Mouse (Mus musculus) heart, embryonic 15.5 days (tissue): Measurements from ENCODE around the gene Slc6a15. TPM values are rescaled to one million over a fixed set of nuclear protein-coding genes. Genes with fewer than 3 reads are reported as not detected.

Experiments used
- ATAC-seq: fragments of 200-750 bp; cut with Nextera tagmentation; replicated peaks from 2 replicates; pipeline ENCODE4 v1.8.0; 2017; ENCODE audit warnings: low read depth, moderate TSS enrichment; ENCODE audit not compliant: insufficient number of reproducible peaks, insufficient read depth, low FRiP score
- H3K27ac ChIP-seq: fragments of 300-500 bp; sonication (generic); 2 replicates; pipeline ENCODE4 v1.5.1; 2015; ENCODE audit warnings: mild to moderate bottlenecking, inconsistent platforms
- H3K27me3 ChIP-seq: fragments of 300-500 bp; sonication (generic); 2 replicates; pipeline ENCODE4 v1.6.1; 2015; ENCODE audit warnings: inconsistent platforms
- H3K36me3 ChIP-seq: fragments of 300-500 bp; sonication (generic); 2 replicates; pipeline ENCODE4 v1.6.1; 2015; ENCODE audit warnings: mild to moderate bottlenecking, inconsistent platforms
- H3K4me1 ChIP-seq: fragments of 300-500 bp; sonication (generic); replicated peaks from 2 replicates; pipeline ENCODE4 v1.6.1; 2015; ENCODE audit warnings: inconsistent platforms
- H3K4me2 ChIP-seq: fragments of 300-500 bp; sonication (generic); 2 replicates; pipeline ENCODE4 v1.6.1; 2015; ENCODE audit warnings: inconsistent platforms, mild to moderate bottlenecking, moderate library complexity
- H3K4me3 ChIP-seq: fragments of 300-500 bp; sonication (generic); 2 replicates; pipeline ENCODE4 v1.5.1; 2015; ENCODE audit warnings: mild to moderate bottlenecking, inconsistent platforms
- H3K9ac ChIP-seq: fragments of 300-500 bp; sonication (generic); 2 replicates; pipeline ENCODE4 v1.6.1; 2015; ENCODE audit warnings: mild to moderate bottlenecking, inconsistent platforms
- H3K9me3 ChIP-seq: fragments of 300-500 bp; sonication (generic); replicated peaks from 2 replicates; pipeline ENCODE4 v1.6.1; 2016; ENCODE audit warnings: inconsistent platforms
- WGBS: fragments of 180-500 bp; shearing (Covaris S2); methylation state at CpG from one replicate; pipeline ENCODE4 v1.1.7; 2015; ENCODE audit warnings: mixed read lengths; 5-methylcytosine and 5-hydroxymethylcytosine counted together
- polyA plus RNA-seq: library from polyadenylated mRNA; unstranded; fragments of >200 nt; fragmentation: Nextera tagmentation; extraction: Ambion mirVana; gene quantifications from 2 replicates; pipeline ENCODE4 v1.2.1, GENCODE M21; 2015

Slc6a15 gene
- polyA plus RNA-seq = 0.47 and 1.2 TPM in 2 replicates

DNA sequence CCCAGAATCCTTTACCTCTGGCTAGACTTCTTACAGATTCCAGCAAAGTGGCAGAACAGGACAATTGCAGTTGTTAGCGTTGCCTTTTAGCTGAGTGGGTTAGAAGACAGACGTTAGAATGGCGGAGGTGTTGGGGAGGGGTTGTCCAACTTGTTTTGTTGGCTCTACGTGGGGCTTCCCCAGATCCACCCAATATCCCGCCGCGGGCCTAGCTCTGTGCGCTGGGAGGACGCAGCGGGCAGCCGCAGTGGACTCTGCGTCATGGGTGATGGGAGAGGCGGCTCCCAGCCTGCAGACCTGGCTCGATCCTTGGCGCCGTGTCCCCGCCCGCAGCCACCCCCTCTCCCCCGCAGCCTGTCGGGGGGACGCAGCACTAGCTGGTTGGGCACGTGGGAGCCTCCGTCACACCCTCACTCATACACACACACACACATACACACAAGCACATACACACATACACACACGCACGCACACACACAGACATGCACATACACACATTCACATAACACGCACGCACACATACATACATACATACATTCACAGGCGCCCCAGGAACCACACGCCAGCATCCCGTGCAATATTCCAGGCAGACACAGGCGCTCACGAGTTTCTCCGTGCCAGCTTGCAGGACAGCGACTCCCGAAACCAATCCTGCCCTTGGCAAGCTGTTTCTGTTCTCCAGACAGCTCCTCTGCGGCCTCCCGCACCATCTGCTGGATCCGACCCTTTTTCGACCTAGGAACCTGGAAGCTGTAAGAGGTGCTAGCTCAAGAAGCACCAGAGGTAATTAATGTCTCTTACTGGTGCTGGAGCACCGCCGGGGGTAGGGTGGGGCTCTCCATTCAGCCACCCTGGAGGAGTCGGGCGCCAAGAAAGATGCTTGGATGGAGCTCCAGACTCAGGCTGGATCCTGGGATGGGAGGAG, at the start of gene Slc6a15:
Slc6a15 (plus strand) TSS at position 413 of the 925 bp plus-strand sequence.
- H3K9ac ChIP-seq = peak within 1 kb of the TSS; percentile 25
- no peak within 1 kb of the TSS for H3K27ac ChIP-seq
- H3K36me3 ChIP-seq = no peaks in the 10 kb centered on the region
- peaks cover 2% of the 10 kb centered on the region; the same call in 1 of the 2 replicates for H3K27me3 ChIP-seq
- peak; percentile 67 for ATAC-seq
- no peaks in the 10 kb centered on the region for H3K9me3 ChIP-seq
- H3K4me1 ChIP-seq = peaks cover 16% of the 10 kb centered on the region
- peak within 1 kb of the TSS; percentile 54 for H3K4me3 ChIP-seq
- under 1% methylated on average over 43 of the region's 43 CpGs for WGBS
- H3K4me2 ChIP-seq = peak within 1 kb of the TSS; percentile 95

DNA sequence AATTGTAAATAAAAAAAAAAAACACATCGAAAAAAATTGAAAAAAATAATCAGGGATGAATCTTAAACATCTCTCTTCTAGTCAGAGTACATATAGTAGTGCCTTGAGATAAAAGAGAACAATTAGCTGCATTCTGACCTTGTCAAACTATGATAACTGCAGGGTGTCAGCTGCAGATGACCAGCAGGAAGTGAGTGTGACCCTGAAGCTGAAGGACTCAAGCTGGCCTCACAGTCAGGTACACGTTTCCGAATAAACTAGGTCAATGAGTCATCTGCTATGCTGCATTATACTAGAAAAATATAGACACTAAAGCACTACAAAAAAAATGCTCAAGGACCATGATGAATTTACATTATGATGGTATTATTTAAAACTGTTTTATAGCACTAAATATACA, 45.6 kb upstream of the Slc6a15 start:
- no peaks in the 10 kb centered on the region for H3K36me3 ChIP-seq
- H3K4me1 ChIP-seq = no peaks in the 10 kb centered on the region
- H3K4me2 ChIP-seq = no peak overlapping the region
- H3K9ac ChIP-seq = no peak overlapping the region
- ATAC-seq = no peak
- WGBS = 50% methylated on average over 3 of the region's 3 CpGs
- H3K27me3 ChIP-seq = no peaks in the 10 kb centered on the region
- no peak overlapping the region for H3K4me3 ChIP-seq
- no peak overlapping the region for H3K27ac ChIP-seq
- no peaks in the 10 kb centered on the region for H3K9me3 ChIP-seq

DNA sequence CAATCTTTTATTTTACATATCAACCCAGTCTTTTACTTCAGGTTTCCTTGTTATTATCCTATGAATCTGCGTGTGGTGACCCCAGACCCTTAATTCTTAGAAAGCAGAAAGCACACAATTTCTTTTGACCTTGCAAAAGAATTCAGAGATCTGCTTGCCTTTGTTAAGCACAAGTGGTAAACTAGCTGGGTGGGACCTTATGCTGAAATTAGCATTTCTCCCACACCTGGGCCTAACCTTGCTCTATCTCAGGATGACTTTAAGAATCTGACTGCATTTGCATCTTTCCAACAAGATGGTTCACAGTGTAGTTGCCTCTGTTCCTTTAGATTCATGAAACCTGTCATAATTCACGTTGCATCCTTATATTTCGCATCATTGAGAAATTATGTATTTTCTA, 44.2 kb upstream of the Slc6a15 start:
- no peak for ATAC-seq

DNA sequence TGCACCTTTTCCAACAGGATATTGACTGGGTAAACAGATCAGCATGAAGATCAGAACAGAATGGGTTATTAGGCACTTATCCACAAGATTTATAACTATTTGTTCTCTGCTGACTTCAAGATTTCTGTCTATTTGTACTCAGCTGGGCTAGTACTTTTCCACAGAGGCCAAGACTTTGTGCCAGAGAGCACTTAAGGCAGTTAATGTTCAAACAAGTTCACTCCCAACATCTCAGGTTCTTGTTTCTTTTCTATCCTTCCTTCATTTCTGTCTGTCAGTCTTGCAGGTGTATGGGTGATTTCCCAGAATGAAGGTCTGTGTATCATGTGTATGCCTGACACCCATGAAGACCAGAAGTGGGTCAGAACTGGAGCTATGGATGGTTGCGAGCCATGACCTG, 33.3 kb upstream of the Slc6a15 start:
- ATAC-seq = no peak
- WGBS = 92% methylated on average over 1 of the region's 1 CpGs
- Histone ChIP-seq H3K9ac (no peak overlapping the region), H3K4me1 (no peaks in the 10 kb centered on the region), H3K27me3 (no peaks in the 10 kb centered on the region), H3K27ac (no peak overlapping the region), H3K36me3 (no peaks in the 10 kb centered on the region), H3K4me2 (no peak overlapping the region), H3K9me3 (no peaks in the 10 kb centered on the region), H3K4me3 (no peak overlapping the region)

More for the DNA sequence above, 44.2 kb upstream of the Slc6a15 start:
- Histone ChIP-seq H3K4me3 (no peak overlapping the region), H3K27ac (no peak overlapping the region), H3K9ac (no peak overlapping the region), H3K4me2 (no peak overlapping the region), H3K9me3 (no peaks in the 10 kb centered on the region), H3K4me1 (no peaks in the 10 kb centered on the region), H3K36me3 (no peaks in the 10 kb centered on the region), H3K27me3 (no peaks in the 10 kb centered on the region)
- 75% methylated on average over 3 of the region's 3 CpGs for WGBS

DNA sequence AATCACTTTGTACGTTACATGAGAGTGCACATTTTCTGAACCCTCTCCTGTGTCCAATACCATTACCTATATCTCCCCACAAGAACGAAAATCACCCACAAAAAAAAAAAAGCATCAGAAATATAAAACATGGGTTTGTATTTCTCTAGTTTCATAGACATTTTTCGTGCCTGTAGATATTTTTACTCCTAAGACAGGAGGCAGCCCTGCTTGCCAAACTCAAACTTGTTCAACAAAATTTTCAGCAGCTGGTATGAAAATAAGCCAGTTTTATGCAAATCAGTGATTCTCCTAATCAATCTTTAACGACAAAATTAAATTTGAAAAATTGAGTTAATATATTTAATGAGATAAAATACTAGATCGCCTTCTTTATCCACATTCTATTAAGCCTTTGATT, 27.7 kb upstream of the Slc6a15 start:
- ATAC-seq = no peak
- Histone ChIP-seq H3K4me1 (no peaks in the 10 kb centered on the region), H3K9me3 (no peaks in the 10 kb centered on the region), H3K27ac (no peak overlapping the region), H3K4me2 (no peak overlapping the region), H3K36me3 (no peaks in the 10 kb centered on the region), H3K27me3 (no peaks in the 10 kb centered on the region), H3K4me3 (no peak overlapping the region), H3K9ac (no peak overlapping the region)
- WGBS = 72% methylated on average over 5 of the region's 5 CpGs

DNA sequence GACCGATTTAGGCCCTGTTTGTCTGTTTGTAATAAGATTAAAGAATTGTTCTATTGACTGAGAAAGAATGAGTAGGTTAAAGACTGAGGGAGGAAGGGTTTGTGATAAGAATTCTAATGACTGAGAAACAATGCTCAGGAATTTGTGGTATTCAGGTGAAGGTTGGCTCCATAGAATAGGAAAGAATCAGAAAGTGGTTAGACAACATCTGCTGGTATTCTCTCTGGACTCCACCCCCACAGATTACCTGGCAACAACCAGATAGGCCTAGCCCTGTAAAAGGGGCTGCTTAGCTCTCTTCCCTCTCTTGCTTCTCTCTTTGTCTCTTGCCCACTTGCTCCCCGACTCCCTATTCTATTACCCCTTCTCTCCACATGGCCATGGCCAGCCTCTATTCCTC, 20.8 kb upstream of the Slc6a15 start:
- no peaks in the 10 kb centered on the region for H3K27me3 ChIP-seq
- no peak for ATAC-seq
- H3K36me3 ChIP-seq = no peaks in the 10 kb centered on the region
- no peaks in the 10 kb centered on the region for H3K9me3 ChIP-seq
- H3K4me3 ChIP-seq = no peak overlapping the region
- H3K4me2 ChIP-seq = no peak overlapping the region
- WGBS = 58% methylated on average over 2 of the region's 2 CpGs
- no peak overlapping the region for H3K27ac ChIP-seq
- no peak overlapping the region for H3K9ac ChIP-seq
- H3K4me1 ChIP-seq = no peaks in the 10 kb centered on the region

DNA sequence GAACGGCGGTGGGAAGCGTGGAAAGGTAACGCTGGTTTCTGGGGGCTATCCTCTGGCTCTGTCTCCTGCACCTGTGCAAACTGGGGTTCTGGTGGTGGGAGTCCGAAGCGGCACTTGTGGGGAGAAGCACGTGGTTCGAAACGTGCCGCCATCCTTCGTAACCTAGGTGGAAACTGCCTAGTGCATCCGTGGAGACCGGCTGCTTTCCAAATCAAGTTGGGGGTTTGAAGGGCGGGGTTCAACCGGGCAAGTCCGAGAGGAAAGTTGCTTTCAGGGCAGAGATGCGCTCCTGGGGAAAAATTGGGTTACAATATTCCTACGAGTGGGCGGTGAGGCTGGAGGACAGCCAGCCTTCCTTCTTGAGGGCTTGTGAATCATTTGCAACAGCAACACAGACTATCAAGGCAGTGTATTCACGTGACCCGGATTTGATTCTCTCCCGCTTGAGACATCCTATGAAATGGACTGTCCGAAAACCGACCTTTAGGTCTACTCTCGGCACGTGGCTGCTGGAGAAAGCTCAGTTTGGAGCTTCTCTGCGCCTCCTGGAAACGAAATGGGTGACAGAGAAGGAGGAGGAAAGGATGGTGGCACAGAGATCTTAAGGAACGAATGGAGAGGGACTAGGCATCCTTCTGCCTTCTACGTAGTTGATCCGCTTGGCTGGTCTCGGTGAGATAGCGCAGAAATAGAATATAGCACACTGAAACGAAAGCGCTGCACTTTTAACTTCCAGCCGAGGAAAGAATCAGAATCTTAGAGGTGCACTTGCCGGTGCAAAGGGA, 905 bp downstream of the Slc6a15 start:
- peak overlapping the region; percentile 16 for H3K9ac ChIP-seq
- peak overlapping the region; percentile 54 for H3K4me3 ChIP-seq
- under 1% methylated on average over 37 of the region's 37 CpGs for WGBS
- peaks cover 2% of the 10 kb centered on the region; the same call in 1 of the 2 replicates for H3K27me3 ChIP-seq
- H3K27ac ChIP-seq = no peak overlapping the region
- no peaks in the 10 kb centered on the region for H3K36me3 ChIP-seq
- peak overlapping the region; percentile 95 for H3K4me2 ChIP-seq
- H3K4me1 ChIP-seq = peaks cover 16% of the 10 kb centered on the region
- H3K9me3 ChIP-seq = no peaks in the 10 kb centered on the region
- peak; percentile 35 for ATAC-seq

DNA sequence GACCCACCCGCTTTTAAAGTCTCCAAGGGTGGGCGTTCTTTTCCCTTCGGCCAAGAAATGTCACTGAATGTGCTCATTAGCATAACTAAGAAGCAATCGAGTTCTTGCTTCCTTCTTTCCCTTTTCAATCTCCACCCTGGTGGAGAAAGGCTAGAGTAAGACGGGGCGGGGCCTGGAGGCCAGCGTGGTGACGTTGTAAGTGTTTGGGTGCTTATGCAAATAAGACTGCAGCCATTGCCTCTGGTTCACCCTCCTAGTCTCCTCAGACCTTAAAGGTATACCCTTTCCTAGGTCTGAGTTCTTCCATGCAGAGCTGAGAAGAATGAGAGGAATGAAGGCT, 1.5 kb downstream of the Slc6a15 start:
- H3K4me2 ChIP-seq = peak overlapping the region; percentile 95
- peak overlapping the region; percentile 16 for H3K9ac ChIP-seq

DNA sequence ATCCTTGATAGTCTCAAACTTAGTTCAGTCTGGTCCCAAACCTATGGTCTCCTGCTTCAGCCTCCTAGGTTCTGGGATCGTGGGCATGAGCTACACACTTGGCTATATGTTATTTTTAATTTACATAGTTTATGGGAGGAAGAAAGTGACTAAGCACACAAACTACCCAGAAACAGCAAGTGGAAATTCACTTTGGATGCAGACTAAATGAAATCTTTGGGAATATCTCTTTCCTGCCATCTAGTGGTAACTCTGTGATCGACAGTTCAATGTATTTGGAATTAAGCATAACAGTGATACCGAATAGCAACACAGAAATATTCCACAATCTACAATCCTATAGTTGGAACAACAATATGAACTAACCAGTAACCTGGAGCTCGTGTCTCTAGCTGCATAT, 34.6 kb downstream of the Slc6a15 start:
- 18% methylated on average over 4 of the region's 4 CpGs for WGBS
- no peak for ATAC-seq
- H3K9ac ChIP-seq = no peak overlapping the region

More for the DNA sequence above, 1.5 kb downstream of the Slc6a15 start:
- no peaks in the 10 kb centered on the region for H3K9me3 ChIP-seq
- H3K4me1 ChIP-seq = peaks cover 16% of the 10 kb centered on the region
- no peaks in the 10 kb centered on the region for H3K36me3 ChIP-seq
- no peak; the same call in 1 of the 2 replicates for ATAC-seq
- under 1% methylated on average over 8 of the region's 8 CpGs for WGBS
- peak overlapping the region; percentile 54 for H3K4me3 ChIP-seq
- H3K27me3 ChIP-seq = peaks cover 2% of the 10 kb centered on the region; the same call in 1 of the 2 replicates
- H3K27ac ChIP-seq = no peak overlapping the region

DNA sequence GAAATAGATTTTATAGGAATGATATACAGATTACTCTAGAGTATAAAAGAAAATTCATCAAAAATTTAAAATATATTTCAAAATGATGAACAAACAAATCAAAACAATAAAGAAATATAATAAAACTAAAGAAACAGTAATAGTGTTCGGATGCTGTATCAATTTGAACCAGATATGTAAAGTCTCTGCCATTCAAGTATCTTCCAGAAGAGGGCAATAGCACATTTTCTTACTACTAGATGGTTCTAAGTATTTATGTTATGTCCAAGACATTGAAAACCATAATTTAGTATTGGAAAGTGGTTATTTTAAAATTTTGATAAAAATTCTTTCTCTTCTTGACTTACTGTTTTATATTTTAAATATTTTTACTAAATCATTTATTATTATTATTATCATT, 60.1 kb downstream of the Slc6a15 start:
- no peak overlapping the region for H3K27ac ChIP-seq
- no peaks in the 10 kb centered on the region for H3K4me1 ChIP-seq
- H3K36me3 ChIP-seq = no peaks in the 10 kb centered on the region
- H3K27me3 ChIP-seq = no peaks in the 10 kb centered on the region
- WGBS = 63% methylated on average over 1 of the region's 1 CpGs
- no peaks in the 10 kb centered on the region for H3K9me3 ChIP-seq
- H3K4me2 ChIP-seq = no peak overlapping the region
- H3K4me3 ChIP-seq = no peak overlapping the region
- ATAC-seq = no peak
- H3K9ac ChIP-seq = no peak overlapping the region

More for the DNA sequence above, 34.6 kb downstream of the Slc6a15 start:
- Histone ChIP-seq H3K4me1 (no peaks in the 10 kb centered on the region), H3K36me3 (no peaks in the 10 kb centered on the region), H3K27me3 (no peaks in the 10 kb centered on the region), H3K4me3 (no peak overlapping the region), H3K27ac (no peak overlapping the region), H3K9me3 (no peaks in the 10 kb centered on the region), H3K4me2 (no peak overlapping the region)

DNA sequence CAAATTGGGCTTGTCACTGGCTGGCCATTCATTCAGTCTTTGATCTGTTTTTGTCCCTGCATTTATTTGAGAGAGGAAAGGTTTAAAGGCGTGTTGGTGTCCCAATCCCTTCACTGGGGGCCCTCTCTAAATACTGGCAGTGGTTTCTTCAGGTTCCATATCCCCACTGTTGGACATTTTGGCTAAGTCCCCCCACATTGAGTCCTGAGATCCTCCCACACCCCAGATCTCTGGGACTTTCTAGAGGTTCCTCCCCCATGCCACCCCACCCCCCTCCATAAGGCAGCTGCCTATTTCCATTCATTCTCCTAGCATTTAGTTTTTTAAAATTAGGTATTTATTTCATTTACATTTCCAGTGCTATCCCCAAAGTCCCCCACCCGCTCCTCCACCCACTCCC, 75.0 kb downstream of the Slc6a15 start:
- H3K36me3 ChIP-seq = no peaks in the 10 kb centered on the region
- H3K27me3 ChIP-seq = no peaks in the 10 kb centered on the region
- no peaks in the 10 kb centered on the region for H3K4me1 ChIP-seq
- 85% methylated on average over 2 of the region's 2 CpGs for WGBS
- no peak for ATAC-seq
- H3K9me3 ChIP-seq = no peaks in the 10 kb centered on the region
- no peak overlapping the region for H3K27ac ChIP-seq
- H3K9ac ChIP-seq = no peak overlapping the region
- no peak overlapping the region for H3K4me3 ChIP-seq
- H3K4me2 ChIP-seq = no peak overlapping the region
